Mouse (Mus musculus): ENCODE measurements around the gene Pik3cd. TPM values are rescaled to one million over a fixed set of nuclear protein-coding genes. Genes with fewer than 3 reads are reported as not detected.
"Not testable (repeated sequence)": the region's sequence is repeated elsewhere in the genome, so short reads cannot be mapped to it uniquely, and the experiment has no call there.

Gene Pik3cd
- 10 to 100 TPM; 10.3 to 12.7 TPM for total RNA-seq (2021)
- long read RNA-seq, experiment 1, partial matches to known transcripts: 4 of 9 reads
- long read RNA-seq, experiment 1, other reads (novel, unspliced or antisense): 5 of 9 reads
- long read RNA-seq, experiment 2, partial matches to known transcripts: 3 of 9 reads
- long read RNA-seq, experiment 2, other reads (novel, unspliced or antisense): 5 of 9 reads

- peak; percentile 46 for DNase-seq (ENCODE audit: low spot score)
Measured at GRCm38 (mm10) chr4:149702210-149702979, at the start of gene Pik3cd. Pik3cd (minus strand) TSS chr4:149702571.

GRCm38 (mm10) chr4:149750671-149751070 lies 48.3 kb upstream of the Pik3cd start:
- no peak for DNase-seq (ENCODE audit: low spot score)

GRCm38 (mm10) chr4:149749663-149750015 lies 47.3 kb upstream of the Pik3cd start:
- not testable (repeated sequence) for DNase-seq (ENCODE audit: low spot score)

GRCm38 (mm10) chr4:149749003-149749662 lies 46.8 kb upstream of the Pik3cd start:
- no peak for DNase-seq (ENCODE audit: low spot score)

GRCm38 (mm10) chr4:149744119-149744518 lies 41.7 kb upstream of the Pik3cd start:
- no peak for DNase-seq (ENCODE audit: low spot score)

- no peak for DNase-seq (ENCODE audit: low spot score)
Measured at GRCm38 (mm10) chr4:149742011-149742530, 39.7 kb upstream of the Pik3cd start.

- no peak for DNase-seq (ENCODE audit: low spot score)
Measured at GRCm38 (mm10) chr4:149740301-149740700, 37.9 kb upstream of the Pik3cd start.

- DNase-seq (ENCODE audit: low spot score): no peak
Measured at GRCm38 (mm10) chr4:149739478-149739877, 37.1 kb upstream of the Pik3cd start.

GRCm38 (mm10) chr4:149737383-149738324 lies 35.3 kb upstream of the Pik3cd start, which contains the start of gene Tmem201:
Tmem201 (minus strand) TSS chr4:149738044.
- DNase-seq (ENCODE audit: low spot score): peak; percentile 93

GRCm38 (mm10) chr4:149736581-149736980 lies 34.2 kb upstream of the Pik3cd start:
- peak; percentile 72 for DNase-seq (ENCODE audit: low spot score)

GRCm38 (mm10) chr4:149735624-149736250 lies 33.4 kb upstream of the Pik3cd start:
- no peak for DNase-seq (ENCODE audit: low spot score)

- DNase-seq (ENCODE audit: low spot score): no peak
Measured at GRCm38 (mm10) chr4:149734730-149735475, 32.5 kb upstream of the Pik3cd start.

- no peak for DNase-seq (ENCODE audit: low spot score)
Measured at GRCm38 (mm10) chr4:149734246-149734645, 31.9 kb upstream of the Pik3cd start.

GRCm38 (mm10) chr4:149733748-149734147 lies 31.4 kb upstream of the Pik3cd start:
- DNase-seq (ENCODE audit: low spot score): no peak

- no peak for DNase-seq (ENCODE audit: low spot score)
Measured at GRCm38 (mm10) chr4:149732800-149733199, 30.4 kb upstream of the Pik3cd start.

- DNase-seq (ENCODE audit: low spot score): no peak
Measured at GRCm38 (mm10) chr4:149732313-149732712, 29.9 kb upstream of the Pik3cd start.

GRCm38 (mm10) chr4:149730827-149731226 lies 28.5 kb upstream of the Pik3cd start:
- no peak for DNase-seq (ENCODE audit: low spot score)

GRCm38 (mm10) chr4:149728810-149729209 lies 26.4 kb upstream of the Pik3cd start:
- no peak for DNase-seq (ENCODE audit: low spot score)

- no peak for DNase-seq (ENCODE audit: low spot score)
Measured at GRCm38 (mm10) chr4:149727636-149728035, 25.3 kb upstream of the Pik3cd start.
